Mouse (Mus musculus) common myeloid progenitor, adult 5-6 weeks (primary cell): ENCODE measurements around the gene Abhd6. TPM values are rescaled to one million over a fixed set of nuclear protein-coding genes. Genes with fewer than 3 reads are reported as not detected.
"Not testable (repeated sequence)": the region's sequence is repeated elsewhere in the genome, so short reads cannot be mapped to it uniquely, and the experiment has no call there.

ENCODE experiments used
- ATAC-seq: replicated peaks from 2 replicates; pipeline ENCODE4 v1.8.0; 2016; ENCODE audit warnings: low read depth, mild to moderate bottlenecking, moderate TSS enrichment, inconsistent platforms; ENCODE audit not compliant: poor library complexity, severe bottlenecking
- total RNA-seq: library from RNA; stranded (forward); fragments of 200-1000, 187-1606 nt; gene quantifications from 2 replicates; pipeline ENCODE4 v1.2.3, GENCODE M21; 2017

Abhd6 gene
- total RNA-seq, 1 experiment from 2014 or later, result 1.8 TPM

GRCm38 (mm10) chr14:7997255-7997696 is 5.4 kb upstream of the Abhd6 start:
- peak; percentile 93 for ATAC-seq

- no peak for ATAC-seq
Observed at GRCm38 (mm10) chr14:7999030-7999429, 3.7 kb upstream of the Abhd6 start.

- ATAC-seq, result no peak
Observed at GRCm38 (mm10) chr14:7999435-7999834, 3.3 kb upstream of the Abhd6 start.

GRCm38 (mm10) chr14:8000247-8000646 is 2.5 kb upstream of the Abhd6 start:
- no peak for ATAC-seq

- no peak for ATAC-seq
Observed at GRCm38 (mm10) chr14:8000831-8001685, 1.6 kb upstream of the Abhd6 start.

- peak; percentile 16 for ATAC-seq
Observed at GRCm38 (mm10) chr14:8003093-8003670, 480 bp downstream of the Abhd6 start.

- peak; percentile 11; the same call in 1 of the 2 replicates for ATAC-seq
Observed at GRCm38 (mm10) chr14:8003727-8004670, 1.3 kb downstream of the Abhd6 start.

GRCm38 (mm10) chr14:8006061-8006460 is 3.4 kb downstream of the Abhd6 start:
- ATAC-seq, result not testable (repeated sequence)

GRCm38 (mm10) chr14:8007084-8007483 is 4.4 kb downstream of the Abhd6 start:
- ATAC-seq, result no peak

- ATAC-seq, result no peak
Observed at GRCm38 (mm10) chr14:8007486-8007885, 4.8 kb downstream of the Abhd6 start.

- ATAC-seq, result no peak
Observed at GRCm38 (mm10) chr14:8007923-8008322, 5.2 kb downstream of the Abhd6 start.

GRCm38 (mm10) chr14:8011297-8011696 is 8.6 kb downstream of the Abhd6 start:
- no peak for ATAC-seq

- ATAC-seq, result no peak
Observed at GRCm38 (mm10) chr14:8011938-8012337, 9.2 kb downstream of the Abhd6 start.

- ATAC-seq, result no peak
Observed at GRCm38 (mm10) chr14:8015756-8016155, 13.1 kb downstream of the Abhd6 start.

- ATAC-seq, result no peak
Observed at GRCm38 (mm10) chr14:8016276-8016675, 13.6 kb downstream of the Abhd6 start.

GRCm38 (mm10) chr14:8016951-8017350 is 14.2 kb downstream of the Abhd6 start:
- peak; percentile 22; the same call in 1 of the 2 replicates for ATAC-seq

- no peak for ATAC-seq
Observed at GRCm38 (mm10) chr14:8020011-8020410, 17.3 kb downstream of the Abhd6 start.

GRCm38 (mm10) chr14:8020546-8020945 is 17.8 kb downstream of the Abhd6 start:
- no peak for ATAC-seq

GRCm38 (mm10) chr14:8024469-8024868 is 21.8 kb downstream of the Abhd6 start:
- ATAC-seq, result no peak

GRCm38 (mm10) chr14:8024936-8025335 is 22.2 kb downstream of the Abhd6 start:
- ATAC-seq, result no peak
